Mouse (Mus musculus) ES-Bruce4 (cell line): ENCODE data around the gene Ide. TPM values are rescaled to one million over a fixed set of nuclear protein-coding genes. Genes with fewer than 3 reads are reported as not detected.

ENCODE experiments used
- H3K27ac ChIP-seq: 2 replicates; pipeline ENCODE4 v1.5.1; 2012; ENCODE audit warnings: low read length, inconsistent platforms; ENCODE audit not compliant: insufficient read depth
- H3K27me3 ChIP-seq: 2 replicates; pipeline ENCODE4 v1.6.1; 2012; ENCODE audit warnings: mild to moderate bottlenecking, low read length, inconsistent platforms; ENCODE audit not compliant: control insufficient read depth, poor library complexity, insufficient read depth, severe bottlenecking
- H3K36me3 ChIP-seq: 2 replicates; pipeline ENCODE4 v1.6.1; 2012; ENCODE audit warnings: inconsistent platforms, mild to moderate bottlenecking, low read length, moderate library complexity; ENCODE audit not compliant: control insufficient read depth, poor library complexity, insufficient read depth, severe bottlenecking
- H3K4me1 ChIP-seq: one replicate; pipeline ENCODE4 v1.8.1; 2011; ENCODE audit warnings: low read length; ENCODE audit not compliant: control insufficient read depth, insufficient read depth
- H3K4me3 ChIP-seq: 2 replicates; pipeline ENCODE4 v1.5.1; 2011; ENCODE audit warnings: low read depth, mild to moderate bottlenecking, low read length
- H3K9ac ChIP-seq: 2 replicates; pipeline ENCODE4 v1.6.1; 2012; ENCODE audit warnings: low read depth, mild to moderate bottlenecking, inconsistent platforms; ENCODE audit not compliant: poor library complexity, severe bottlenecking
- H3K9me3 ChIP-seq: replicated peaks from 2 replicates; pipeline ENCODE4 v1.6.1; 2012; ENCODE audit warnings: mild to moderate bottlenecking, low read length, inconsistent platforms; ENCODE audit not compliant: control insufficient read depth, poor library complexity, insufficient read depth, severe bottlenecking
- CTCF ChIP-seq: IDR thresholded peaks from one replicate; pipeline ENCODE4 v1.8.1; 2011; ENCODE audit warnings: low read depth, low read length
- EP300 ChIP-seq: IDR thresholded peaks from 2 replicates; pipeline ENCODE4 v1.6.1; 2011; ENCODE audit warnings: low read depth, low read length; ENCODE audit not compliant: insufficient read depth
- POLR2A ChIP-seq: IDR thresholded peaks from one replicate; pipeline ENCODE4 v1.8.1; 2011; ENCODE audit warnings: low read length; ENCODE audit not compliant: insufficient read depth
- polyA plus RNA-seq: library from polyadenylated mRNA; stranded (reverse); fragments of >200 nt; gene quantifications from 2 replicates; pipeline ENCODE4 v1.2.4, GENCODE M21; 2011; ENCODE audit warnings: low read depth; ENCODE audit not compliant: missing spikeins, insufficient read depth, insufficient read length

The Ide gene
- polyA plus RNA-seq, 1 experiment: 147 TPM

GRCm38 (mm10) chr19:37360044-37360443 lies 22.4 kb upstream of the Ide start:
- Histone ChIP-seq H3K9me3 (no peaks in the 10 kb centered on the region), H3K9ac (no peak overlapping the region), H3K27me3 (no peaks in the 10 kb centered on the region), H3K4me1 (no peaks in the 10 kb centered on the region), H3K27ac (no peak overlapping the region), H3K36me3 (no peaks in the 10 kb centered on the region), H3K4me3 (no peak overlapping the region)
- TF ChIP-seq POLR2A (no peak), CTCF (no peak), EP300 (no peak)

GRCm38 (mm10) chr19:37353331-37353730 lies 15.7 kb upstream of the Ide start:
- no peak for TF ChIP-seq POLR2A
- Histone ChIP-seq H3K9me3 (peaks cover 15% of the 10 kb centered on the region), H3K4me3 (no peak overlapping the region), H3K27ac (no peak overlapping the region), H3K27me3 (no peaks in the 10 kb centered on the region), H3K9ac (no peak overlapping the region), H3K36me3 (peaks cover 18% of the 10 kb centered on the region), H3K4me1 (peaks cover 4% of the 10 kb centered on the region)

GRCm38 (mm10) chr19:37352756-37353155 lies 15.1 kb upstream of the Ide start:
- no peak overlapping the region for H3K27ac ChIP-seq
- H3K27me3 ChIP-seq: no peaks in the 10 kb centered on the region
- peaks cover 15% of the 10 kb centered on the region for H3K9me3 ChIP-seq
- H3K4me3 ChIP-seq: no peak overlapping the region
- H3K36me3 ChIP-seq: peaks cover 18% of the 10 kb centered on the region
- H3K4me1 ChIP-seq: peaks cover 5% of the 10 kb centered on the region
- H3K9ac ChIP-seq: no peak overlapping the region
- TF ChIP-seq POLR2A (no peak), EP300 (no peak), CTCF (no peak)

GRCm38 (mm10) chr19:37348952-37349351 lies 11.3 kb upstream of the Ide start:
- no peak overlapping the region for H3K9ac ChIP-seq
- peaks cover 15% of the 10 kb centered on the region for H3K9me3 ChIP-seq
- no peak overlapping the region for H3K27ac ChIP-seq
- peaks cover 5% of the 10 kb centered on the region for H3K4me1 ChIP-seq
- peaks cover 16% of the 10 kb centered on the region for H3K36me3 ChIP-seq
- H3K4me3 ChIP-seq: no peak overlapping the region
- TF ChIP-seq CTCF (no peak), EP300 (no peak), POLR2A (no peak)
- H3K27me3 ChIP-seq: no peaks in the 10 kb centered on the region

GRCm38 (mm10) chr19:37348331-37348730 lies 10.7 kb upstream of the Ide start:
- no peaks in the 10 kb centered on the region for H3K27me3 ChIP-seq
- no peak overlapping the region for H3K9ac ChIP-seq
- H3K27ac ChIP-seq: no peak overlapping the region
- peaks cover 16% of the 10 kb centered on the region for H3K36me3 ChIP-seq
- TF ChIP-seq CTCF (no peak), EP300 (no peak), POLR2A (no peak)
- peaks cover 5% of the 10 kb centered on the region for H3K4me1 ChIP-seq
- H3K9me3 ChIP-seq: peaks cover 15% of the 10 kb centered on the region
- H3K4me3 ChIP-seq: no peak overlapping the region

GRCm38 (mm10) chr19:37346258-37346657 lies 8.6 kb upstream of the Ide start:
- Histone ChIP-seq H3K9me3 (no peaks in the 10 kb centered on the region), H3K27ac (no peak overlapping the region), H3K9ac (no peak overlapping the region), H3K4me3 (no peak overlapping the region), H3K36me3 (0 out of 2 replicates have a peak, but pooled peaks cover 6% of the 10 kb centered on the region), H3K27me3 (no peaks in the 10 kb centered on the region), H3K4me1 (peaks cover 5% of the 10 kb centered on the region)
- no peak for TF ChIP-seq CTCF
- no peak for TF ChIP-seq EP300
- TF ChIP-seq POLR2A: no peak
